Mouse (Mus musculus) cerebellum, adult 2 months (tissue): ENCODE data around the gene Mpped1. TPM values are rescaled to one million over a fixed set of nuclear protein-coding genes. Genes with fewer than 3 reads are reported as not detected.

Experiments used
- DNase-seq, 2 experiments: peaks; one replicate each; pipeline ENCODE4 v3.0.0; 2021
- H3K27ac ChIP-seq: fragments of 200-500 bp; 2 replicates; pipeline ENCODE4 v1.5.1; 2012; ENCODE audit warnings: low read length, control low read depth, inconsistent platforms; ENCODE audit not compliant: insufficient read depth
- H3K27me3 ChIP-seq: fragments of 200-500 bp; 2 replicates; pipeline ENCODE4 v1.6.1; 2012; ENCODE audit warnings: inconsistent platforms, mild to moderate bottlenecking, low read length, moderate library complexity; ENCODE audit not compliant: control insufficient read depth, insufficient read depth
- H3K4me1 ChIP-seq: fragments of 200-500 bp; 2 replicates; pipeline ENCODE4 v1.6.1; 2011; ENCODE audit warnings: low read length; ENCODE audit not compliant: control insufficient read depth, insufficient read depth
- H3K4me3 ChIP-seq: fragments of 200-500 bp; replicated peaks from 2 replicates; pipeline ENCODE3; 2011; ENCODE audit warnings: mild to moderate bottlenecking, low read depth, low read length, control low read depth; ENCODE audit not compliant: insufficient read depth
- CTCF ChIP-seq: fragments of 200-500 bp; IDR thresholded peaks from 2 replicates; pipeline ENCODE4 v1.5.1; 2011; ENCODE audit warnings: low read depth, mild to moderate bottlenecking, control low read depth, low read length, moderate library complexity, borderline replicate concordance; ENCODE audit not compliant: insufficient read depth
- POLR2A ChIP-seq: fragments of 200-500 bp; IDR thresholded peaks from 2 replicates; pipeline ENCODE4 v1.6.1; 2011; ENCODE audit warnings: low read length, control low read depth, borderline replicate concordance; ENCODE audit not compliant: insufficient read depth
- WGBS: fragments of 180-500 bp; shearing (Covaris S2); methylation state at CpG from one replicate; pipeline ENCODE4 v1.1.7; 2018; 5-methylcytosine and 5-hydroxymethylcytosine counted together
- polyA plus RNA-seq: library from polyadenylated mRNA; depleted of rRNA; stranded (reverse); fragments of >200 nt; gene quantifications from 2 replicates; pipeline ENCODE4 v1.2.3, GENCODE M21; 2012

The Mpped1 gene
- polyA plus RNA-seq, 1 experiment: 12.0 TPM

GRCm38 (mm10) chr15:83760683-83761082 is 18.6 kb upstream of the Mpped1 start:
- peak; percentile 21 to 43 for DNase-seq
- no peak for TF ChIP-seq POLR2A
- peak; percentile 80 for TF ChIP-seq CTCF
- 6% methylated on average over 10 of the region's 10 CpGs for WGBS
- Histone ChIP-seq H3K4me1 (no peaks in the 10 kb centered on the region), H3K27ac (no peak overlapping the region), H3K27me3 (no peaks in the 10 kb centered on the region), H3K4me3 (no peak overlapping the region)

GRCm38 (mm10) chr15:83761512-83761911 is 17.8 kb upstream of the Mpped1 start:
- WGBS: 68% methylated on average over 13 of the region's 13 CpGs
- Histone ChIP-seq H3K4me1 (no peaks in the 10 kb centered on the region), H3K4me3 (no peak overlapping the region), H3K27me3 (no peaks in the 10 kb centered on the region), H3K27ac (no peak overlapping the region)
- TF ChIP-seq CTCF (no peak), POLR2A (no peak)
- DNase-seq: no peak

- Histone ChIP-seq H3K4me1 (no peaks in the 10 kb centered on the region), H3K27me3 (no peaks in the 10 kb centered on the region), H3K27ac (no peak overlapping the region), H3K4me3 (no peak overlapping the region)
- TF ChIP-seq POLR2A (no peak), CTCF (no peak)
- WGBS: 62% methylated on average over 6 of the region's 6 CpGs
- no peak for DNase-seq
Measured at GRCm38 (mm10) chr15:83765388-83766029, 13.8 kb upstream of the Mpped1 start.

- H3K27ac ChIP-seq: no peak overlapping the region
- TF ChIP-seq POLR2A (no peak), CTCF (no peak)
- H3K4me3 ChIP-seq: no peak overlapping the region
- WGBS: 19% methylated on average over 8 of the region's 8 CpGs
- H3K4me1 ChIP-seq: peaks cover 12% of the 10 kb centered on the region
- DNase-seq: peak; percentile 62 to 77
- H3K27me3 ChIP-seq: no peaks in the 10 kb centered on the region
Measured at GRCm38 (mm10) chr15:83771346-83772053, 7.8 kb upstream of the Mpped1 start.

GRCm38 (mm10) chr15:83772460-83772859 is 6.8 kb upstream of the Mpped1 start:
- peak in 1 of 2 experiments; percentile 30 for DNase-seq
- no peak for TF ChIP-seq CTCF
- TF ChIP-seq POLR2A: no peak

GRCm38 (mm10) chr15:83772953-83773352 is 6.3 kb upstream of the Mpped1 start:
- peak in 1 of 2 experiments; percentile 30 for DNase-seq
- H3K27ac ChIP-seq: no peak overlapping the region

More at GRCm38 (mm10) chr15:83772460-83772859, 6.8 kb upstream of the Mpped1 start:
- 10% methylated on average over 5 of the region's 5 CpGs for WGBS
- Histone ChIP-seq H3K27ac (no peak overlapping the region), H3K4me1 (peaks cover 12% of the 10 kb centered on the region), H3K4me3 (no peak overlapping the region), H3K27me3 (no peaks in the 10 kb centered on the region)

GRCm38 (mm10) chr15:83774922-83775321 is 4.3 kb upstream of the Mpped1 start:
- TF ChIP-seq POLR2A (no peak), CTCF (no peak)
- Histone ChIP-seq H3K4me3 (no peak overlapping the region), H3K27me3 (peaks cover 2% of the 10 kb centered on the region; the same call in 1 of the 2 replicates), H3K27ac (no peak overlapping the region), H3K4me1 (peaks cover 12% of the 10 kb centered on the region)
- no peak for DNase-seq
- WGBS: 5% methylated on average over 4 of the region's 4 CpGs

More at GRCm38 (mm10) chr15:83772953-83773352, 6.3 kb upstream of the Mpped1 start:
- Histone ChIP-seq H3K4me3 (no peak overlapping the region), H3K27me3 (no peaks in the 10 kb centered on the region), H3K4me1 (peaks cover 12% of the 10 kb centered on the region)
- TF ChIP-seq CTCF (no peak), POLR2A (no peak)
- 22% methylated on average over 4 of the region's 4 CpGs for WGBS
